Mouse (Mus musculus) lung, postnatal 0 days (tissue): ENCODE results near the gene Ap1ar.

Experiments used
- CTCF ChIP-seq: IDR thresholded peaks from 2 replicates; pipeline ENCODE4 v1.5.1; 2016; ENCODE audit warnings: antibody characterized with exemption, mild to moderate bottlenecking
- EP300 ChIP-seq: IDR thresholded peaks from 2 replicates; pipeline ENCODE4 v1.6.1; 2016; ENCODE audit warnings: antibody characterized with exemption, mild to moderate bottlenecking, control low read depth

DNA sequence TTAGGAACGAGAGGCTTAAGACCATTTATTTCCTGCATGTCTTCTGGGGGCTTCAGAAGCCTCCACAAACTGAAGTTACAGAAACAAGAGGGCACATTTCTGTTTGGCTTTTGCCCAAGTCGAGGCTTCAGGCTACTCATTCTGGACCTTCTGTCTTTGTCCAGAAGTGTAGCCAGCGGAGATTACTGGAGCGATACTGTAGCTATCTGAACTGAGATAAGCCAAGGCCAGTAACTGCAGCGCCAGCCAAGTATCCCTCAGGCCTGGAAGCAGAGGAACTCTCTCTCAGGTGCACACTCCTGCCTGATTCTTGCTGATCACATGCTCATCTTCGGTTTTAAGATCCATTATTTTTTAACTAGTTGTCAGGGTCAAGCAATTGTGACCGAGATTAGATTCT lies 49.3 kb downstream of the Ap1ar start:
- TF ChIP-seq EP300, result no peak
- no peak for TF ChIP-seq CTCF
